Mouse (Mus musculus): ENCODE results near the gene Gnb1l. TPM values are rescaled to one million over a fixed set of nuclear protein-coding genes. Genes with fewer than 3 reads are reported as not detected.

The Gnb1l gene
- polyA plus RNA-seq, 1 experiment from 2014 or later = 13.2 TPM

GRCm38 (mm10) chr16:18609099-18609498, 110.6 kb downstream of the Gnb1l start:
- peaks cover 13% of the 10 kb centered on the region for H3K4me1 ChIP-seq (ENCODE audit: control insufficient read depth, insufficient read depth, low read length)
- H3K9me3 ChIP-seq (replicated peaks; ENCODE audit: control insufficient read depth, low read length) = no peaks in the 10 kb centered on the region
- 74% methylated on average over 2 of the region's 2 CpGs for WGBS
- no peaks in the 10 kb centered on the region for H3K36me3 ChIP-seq (replicated peaks; ENCODE audit: control insufficient read depth, insufficient read depth, low read depth, low read length)
- no peaks in the 10 kb centered on the region for H3K27me3 ChIP-seq (ENCODE audit: control insufficient read depth, insufficient read depth, low read length)
- H3K27ac ChIP-seq (replicated peaks; ENCODE audit: low read depth, low read length) = no peak overlapping the region
- ATAC-seq (replicated peaks; ENCODE audit: insufficient number of reproducible peaks, low FRiP score, low TSS enrichment, low read depth) (no peak), DNase-seq (ENCODE audit: low spot score) (no peak)
- H3K9ac ChIP-seq (replicated peaks; ENCODE audit: low read length) = no peak overlapping the region
- no peak overlapping the region for H3K4me2 ChIP-seq (ENCODE audit: low read depth, low read length)
- no peak overlapping the region for H3K4me3 ChIP-seq (ENCODE audit: low read depth, low read length)

GRCm38 (mm10) chr16:18611752-18612151, 113.2 kb downstream of the Gnb1l start:
- ATAC-seq (replicated peaks; ENCODE audit: insufficient number of reproducible peaks, low FRiP score, low TSS enrichment, low read depth) (no peak), DNase-seq (ENCODE audit: low spot score) (no peak)
- H3K27ac ChIP-seq (replicated peaks; ENCODE audit: low read depth, low read length) = no peak overlapping the region
- H3K27me3 ChIP-seq (ENCODE audit: control insufficient read depth, insufficient read depth, low read length) = 0 out of 2 replicates have a peak, but pooled peaks cover 3% of the 10 kb centered on the region
- no peak overlapping the region for H3K4me2 ChIP-seq (ENCODE audit: low read depth, low read length)
- no peak overlapping the region for H3K4me3 ChIP-seq (ENCODE audit: low read depth, low read length)
- H3K9me3 ChIP-seq (replicated peaks; ENCODE audit: control insufficient read depth, low read length) = no peaks in the 10 kb centered on the region
- H3K9ac ChIP-seq (replicated peaks; ENCODE audit: low read length) = no peak overlapping the region
- peaks cover 13% of the 10 kb centered on the region for H3K4me1 ChIP-seq (ENCODE audit: control insufficient read depth, insufficient read depth, low read length)
- H3K36me3 ChIP-seq (replicated peaks; ENCODE audit: control insufficient read depth, insufficient read depth, low read depth, low read length) = no peaks in the 10 kb centered on the region
- WGBS = 35% methylated on average over 13 of the region's 13 CpGs

DNA sequence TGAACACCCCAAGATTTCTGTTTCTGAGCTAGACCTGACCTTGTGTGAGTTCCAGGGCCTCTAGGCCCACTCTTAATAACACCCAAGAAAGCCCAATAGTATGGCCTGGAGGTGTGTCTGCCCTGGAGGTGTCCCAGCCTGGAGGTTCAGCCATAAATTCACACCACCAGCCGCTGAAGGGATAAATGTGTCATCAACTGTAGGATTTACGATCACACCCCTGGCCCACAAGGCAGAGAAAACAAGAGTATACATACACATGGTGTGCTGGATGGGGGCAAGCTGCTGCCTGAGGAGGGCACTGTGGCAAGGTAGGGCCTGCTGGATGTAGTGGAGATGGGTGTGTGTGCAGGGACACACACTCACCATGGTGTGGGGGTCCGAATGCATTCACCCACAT, 114.8 kb downstream of the Gnb1l start:
- 90% methylated on average over 3 of the region's 3 CpGs for WGBS
- no peak overlapping the region for H3K4me3 ChIP-seq (ENCODE audit: low read depth, low read length)
- H3K27ac ChIP-seq (replicated peaks; ENCODE audit: low read depth, low read length) = no peak overlapping the region
- peaks cover 13% of the 10 kb centered on the region for H3K4me1 ChIP-seq (ENCODE audit: control insufficient read depth, insufficient read depth, low read length)
- H3K9ac ChIP-seq (replicated peaks; ENCODE audit: low read length) = no peak overlapping the region
- ATAC-seq (replicated peaks; ENCODE audit: insufficient number of reproducible peaks, low FRiP score, low TSS enrichment, low read depth) (no peak), DNase-seq (ENCODE audit: low spot score) (no peak)
- H3K4me2 ChIP-seq (ENCODE audit: low read depth, low read length) = no peak overlapping the region
- H3K9me3 ChIP-seq (replicated peaks; ENCODE audit: control insufficient read depth, low read length) = no peaks in the 10 kb centered on the region
- H3K36me3 ChIP-seq (replicated peaks; ENCODE audit: control insufficient read depth, insufficient read depth, low read depth, low read length) = no peaks in the 10 kb centered on the region
- H3K27me3 ChIP-seq (ENCODE audit: control insufficient read depth, insufficient read depth, low read length) = peaks cover 9% of the 10 kb centered on the region

Other genes with a start within 250 kb of the Gnb1l start
- gene Ranbp1, start 250.0 kb upstream of the Gnb1l start, polyA plus RNA-seq (2014; fragmentation: Nextera tagmentation; extraction: Ambion mirVana) = 1,220 and 1,409 TPM in 2 replicates
- gene Gm49776, start 240.4 kb upstream of the Gnb1l start, polyA plus RNA-seq (2014; fragmentation: Nextera tagmentation; extraction: Ambion mirVana) = 0.94 and 2.7 TPM in 2 replicates
- gene Dgcr8, start 209.5 kb upstream of the Gnb1l start, polyA plus RNA-seq (2014; fragmentation: Nextera tagmentation; extraction: Ambion mirVana) = 31.3 and 32.2 TPM in 2 replicates
- gene Tango2, start 150.6 kb upstream of the Gnb1l start, polyA plus RNA-seq (2014; fragmentation: Nextera tagmentation; extraction: Ambion mirVana) = 20.4 and 27.9 TPM in 2 replicates
- gene Arvcf, start 150.5 kb upstream of the Gnb1l start, polyA plus RNA-seq (2014; fragmentation: Nextera tagmentation; extraction: Ambion mirVana) = 26.6 and 28.1 TPM in 2 replicates
- gene Txnrd2, start 72.3 kb upstream of the Gnb1l start, polyA plus RNA-seq (2014; fragmentation: Nextera tagmentation; extraction: Ambion mirVana) = 15.8 and 15.9 TPM in 2 replicates
- 47.4 and 49.3 TPM in 2 replicates for gene Comt, start 71.9 kb upstream of the Gnb1l start, polyA plus RNA-seq (2014; fragmentation: Nextera tagmentation; extraction: Ambion mirVana)
- 3.5 and 3.7 TPM in 2 replicates for gene Rtl10, start 188 bp downstream of the Gnb1l start, polyA plus RNA-seq (2014; fragmentation: Nextera tagmentation; extraction: Ambion mirVana)
- gene Tbx1, start 92.0 kb downstream of the Gnb1l start, polyA plus RNA-seq (2014; fragmentation: Nextera tagmentation; extraction: Ambion mirVana) = 6.3 and 6.8 TPM in 2 replicates
- gene Gp1bb, start 123.7 kb downstream of the Gnb1l start, polyA plus RNA-seq (2014; fragmentation: Nextera tagmentation; extraction: Ambion mirVana) = 5.8 and 6.4 TPM in 2 replicates
- gene Gm49601, start 127.7 kb downstream of the Gnb1l start, polyA plus RNA-seq (2014; fragmentation: Nextera tagmentation; extraction: Ambion mirVana) = 1.1 and 3.0 TPM in 2 replicates
- 33.7 and 39.9 TPM in 2 replicates for gene Sept5, start 131.2 kb downstream of the Gnb1l start, polyA plus RNA-seq (2014; fragmentation: Nextera tagmentation; extraction: Ambion mirVana)

All from embryonic facial prominence, embryonic 11.5 days (tissue).